Mouse (Mus musculus): ENCODE data around the gene Dctn1. TPM values are rescaled to one million over a fixed set of nuclear protein-coding genes. Genes with fewer than 3 reads are reported as not detected.

Gene Dctn1
- polyA plus RNA-seq, 1 experiment = 252 TPM

GRCm38 (mm10) chr6:83244422-83245061 lies 78.8 kb downstream of the Dctn1 start:
- no peak for TF ChIP-seq CTCF (IDR thresholded peaks at IDR 0.05; ENCODE audit: borderline replicate concordance, extremely low read depth, insufficient read depth, insufficient read length)
- TF ChIP-seq POLR2A (IDR thresholded peaks at IDR 0.05; ENCODE audit: borderline replicate concordance, extremely low read depth, insufficient read depth, insufficient read length, poor library complexity, severe bottlenecking) = no peak
- peak; percentile 50 for DNase-seq (ENCODE audit: low read depth)

GRCm38 (mm10) chr6:83245134-83245533 lies 79.4 kb downstream of the Dctn1 start:
- TF ChIP-seq CTCF (IDR thresholded peaks at IDR 0.05; ENCODE audit: borderline replicate concordance, extremely low read depth, insufficient read depth, insufficient read length) (no peak), POLR2A (IDR thresholded peaks at IDR 0.05; ENCODE audit: borderline replicate concordance, extremely low read depth, insufficient read depth, insufficient read length, poor library complexity, severe bottlenecking) (no peak)
- peak; percentile 62 for DNase-seq (ENCODE audit: low read depth)

GRCm38 (mm10) chr6:83245997-83246396 lies 80.3 kb downstream of the Dctn1 start:
- DNase-seq (ENCODE audit: low read depth) = no peak

GRCm38 (mm10) chr6:83246750-83247149 lies 81.0 kb downstream of the Dctn1 start:
- no peak for TF ChIP-seq CTCF (IDR thresholded peaks at IDR 0.05; ENCODE audit: borderline replicate concordance, extremely low read depth, insufficient read depth, insufficient read length)
- no peak for TF ChIP-seq POLR2A (IDR thresholded peaks at IDR 0.05; ENCODE audit: borderline replicate concordance, extremely low read depth, insufficient read depth, insufficient read length, poor library complexity, severe bottlenecking)
- no peak for DNase-seq (ENCODE audit: low read depth)

More at GRCm38 (mm10) chr6:83245997-83246396, 80.3 kb downstream of the Dctn1 start:
- no peak for TF ChIP-seq POLR2A (IDR thresholded peaks at IDR 0.05; ENCODE audit: borderline replicate concordance, extremely low read depth, insufficient read depth, insufficient read length, poor library complexity, severe bottlenecking)
- TF ChIP-seq CTCF (IDR thresholded peaks at IDR 0.05; ENCODE audit: borderline replicate concordance, extremely low read depth, insufficient read depth, insufficient read length) = no peak

- DNase-seq (ENCODE audit: low read depth) = no peak
- TF ChIP-seq POLR2A (IDR thresholded peaks at IDR 0.05; ENCODE audit: borderline replicate concordance, extremely low read depth, insufficient read depth, insufficient read length, poor library complexity, severe bottlenecking) = no peak
- TF ChIP-seq CTCF (IDR thresholded peaks at IDR 0.05; ENCODE audit: borderline replicate concordance, extremely low read depth, insufficient read depth, insufficient read length) = no peak
These were observed 81.4 kb downstream of the Dctn1 start for GRCm38 (mm10) chr6:83247153-83247552.

Other genes starting within 250 kb of the Dctn1 start
- gene Sema4f, start 226.2 kb upstream of the Dctn1 start, polyA plus RNA-seq (2012; rRNA removed) = 21.3 and 23.9 TPM in 2 replicates
- 0.05 and 0.15 TPM in 2 replicates for gene M1ap, start 219.0 kb upstream of the Dctn1 start, polyA plus RNA-seq (2012; rRNA removed)
- gene Dok1, start 132.4 kb upstream of the Dctn1 start, polyA plus RNA-seq (2012; rRNA removed) = 2.7 and 2.9 TPM in 2 replicates
- gene Loxl3, start 131.7 kb upstream of the Dctn1 start, polyA plus RNA-seq (2012; rRNA removed) = 6.7 and 7.3 TPM in 2 replicates
- 222 and 386 TPM in 2 replicates for gene Aup1, start 111.4 kb upstream of the Dctn1 start, polyA plus RNA-seq (2012; rRNA removed)
- 63.4 and 99.1 TPM in 2 replicates for gene Htra2, start 110.6 kb upstream of the Dctn1 start, polyA plus RNA-seq (2012; rRNA removed)
- 1.0 and 1.8 TPM in 2 replicates for gene Dqx1, start 108.1 kb upstream of the Dctn1 start, polyA plus RNA-seq (2012; rRNA removed)
- gene Tlx2, start 95.6 kb upstream of the Dctn1 start, polyA plus RNA-seq (2012; rRNA removed) = 0.31 TPM in 1 of 2 replicates, not detected in the other
- gene Pcgf1, start 88.1 kb upstream of the Dctn1 start, polyA plus RNA-seq (2012; rRNA removed) = 39.8 and 66.1 TPM in 2 replicates
- gene Lbx2, start 79.6 kb upstream of the Dctn1 start, polyA plus RNA-seq (2012; rRNA removed) = 0.29 and 0.78 TPM in 2 replicates
- 10.4 and 12.8 TPM in 2 replicates for gene Ccdc142, start 64.3 kb upstream of the Dctn1 start, polyA plus RNA-seq (2012; rRNA removed)
- gene Gm42688, start 64.3 kb upstream of the Dctn1 start, polyA plus RNA-seq (2012; rRNA removed) = 10.3 and 11.6 TPM in 2 replicates
- 99.0 and 142 TPM in 2 replicates for gene Mrpl53, start 56.9 kb upstream of the Dctn1 start, polyA plus RNA-seq (2012; rRNA removed)
- 45.3 and 63.1 TPM in 2 replicates for gene Mogs, start 50.4 kb upstream of the Dctn1 start, polyA plus RNA-seq (2012; rRNA removed)
- 298 and 440 TPM in 2 replicates for gene Wbp1, start 44.4 kb upstream of the Dctn1 start, polyA plus RNA-seq (2012; rRNA removed)
- 43.4 and 47.9 TPM in 2 replicates for gene Ino80b, start 40.5 kb upstream of the Dctn1 start, polyA plus RNA-seq (2012; rRNA removed)
- gene Rtkn, start 30.5 kb upstream of the Dctn1 start, polyA plus RNA-seq (2012; rRNA removed) = 28.9 and 30.7 TPM in 2 replicates
- 21.2 and 31.4 TPM in 2 replicates for gene Wdr54, start 9.5 kb upstream of the Dctn1 start, polyA plus RNA-seq (2012; rRNA removed)
- 2.9 and 4.1 TPM in 2 replicates for gene 1700003E16Rik, start 9.5 kb upstream of the Dctn1 start, polyA plus RNA-seq (2012; rRNA removed)
- gene Slc4a5, start 53.9 kb downstream of the Dctn1 start, polyA plus RNA-seq (2012; rRNA removed) = 2.1 and 7.0 TPM in 2 replicates
- 18.8 and 19.6 TPM in 2 replicates for gene Mthfd2, start 160.0 kb downstream of the Dctn1 start, polyA plus RNA-seq (2012; rRNA removed)
- gene Mob1a, start 160.1 kb downstream of the Dctn1 start, polyA plus RNA-seq (2012; rRNA removed) = 27.0 and 27.1 TPM in 2 replicates
- 18.9 and 28.5 TPM in 2 replicates for gene Bola3, start 183.2 kb downstream of the Dctn1 start, polyA plus RNA-seq (2012; rRNA removed)

All from brain, embryonic 14.5 days (tissue).